Mouse (Mus musculus): ENCODE data around the gene Dennd1b. TPM values are rescaled to one million over a fixed set of nuclear protein-coding genes. Genes with fewer than 3 reads are reported as not detected.

Gene Dennd1b
- polyA plus RNA-seq, 2 experiments = 0.78 to 2.3 TPM

DNA sequence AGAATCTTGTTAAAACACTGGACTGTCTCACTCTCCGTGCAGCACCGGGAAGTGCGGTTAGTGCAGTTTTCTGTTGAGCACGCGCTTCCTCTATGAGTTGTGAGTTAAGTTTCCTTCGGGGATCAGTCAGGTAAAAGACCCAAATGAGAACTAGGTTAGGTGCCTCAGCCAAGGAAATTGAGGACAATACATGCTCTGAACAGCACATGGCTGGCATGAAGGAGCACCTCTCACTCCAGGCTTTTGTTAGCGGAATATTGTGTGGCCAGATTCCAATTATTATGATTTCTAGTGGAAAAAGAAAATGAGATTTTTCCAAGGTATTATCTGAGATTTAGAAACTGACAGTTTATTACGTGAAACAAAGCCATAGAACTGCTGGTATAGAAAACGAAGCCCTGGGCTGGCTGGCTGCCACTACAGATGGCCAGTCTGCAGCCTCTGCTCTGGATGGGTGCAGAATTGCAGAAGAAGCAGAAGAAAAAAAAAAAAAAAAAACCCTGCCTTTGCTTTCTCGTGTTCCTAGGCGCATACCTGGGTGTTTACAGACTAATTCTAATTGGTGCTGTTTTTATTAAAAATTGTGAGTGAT is 86.7 kb downstream of the Dennd1b start:
- H3K36me3 ChIP-seq (replicated peaks; ENCODE audit: control insufficient read depth, insufficient read depth, low read depth) = no peaks in the 10 kb centered on the region
- no peak overlapping the region for H3K9ac ChIP-seq (replicated peaks)
- ATAC-seq (ENCODE audit: insufficient read depth) = no peak
- H3K27ac ChIP-seq = no peak overlapping the region
- H3K9me3 ChIP-seq (ENCODE audit: control insufficient read depth, low read length) = no peaks in the 10 kb centered on the region
- no peak overlapping the region for H3K4me3 ChIP-seq (ENCODE audit: insufficient read depth in 1 of 2, low read depth in 2 of 2, low read length in 2 of 2)
- no peaks in the 10 kb centered on the region for H3K4me1 ChIP-seq (replicated peaks; ENCODE audit: control insufficient read depth in 2 of 2, insufficient read depth in 2 of 2, low read length in 1 of 2)
- H3K27me3 ChIP-seq (ENCODE audit: control insufficient read depth, insufficient read depth, low read length) = no peaks in the 10 kb centered on the region
- WGBS (ENCODE audit: insufficient replicate concordance) = 74% methylated on average over 11 of the region's 11 CpGs
- DNase-seq (ENCODE audit: low read depth in 3 of 3, low spot score in 3 of 3) = no peak
- no peak overlapping the region for H3K4me2 ChIP-seq (ENCODE audit: low read depth)
- TF ChIP-seq EP300 (IDR thresholded peaks at IDR 0.05; ENCODE audit: low read depth) = no peak
- no peak for TF ChIP-seq CTCF (IDR thresholded peaks at IDR 0.05; ENCODE audit: low read depth)

DNA sequence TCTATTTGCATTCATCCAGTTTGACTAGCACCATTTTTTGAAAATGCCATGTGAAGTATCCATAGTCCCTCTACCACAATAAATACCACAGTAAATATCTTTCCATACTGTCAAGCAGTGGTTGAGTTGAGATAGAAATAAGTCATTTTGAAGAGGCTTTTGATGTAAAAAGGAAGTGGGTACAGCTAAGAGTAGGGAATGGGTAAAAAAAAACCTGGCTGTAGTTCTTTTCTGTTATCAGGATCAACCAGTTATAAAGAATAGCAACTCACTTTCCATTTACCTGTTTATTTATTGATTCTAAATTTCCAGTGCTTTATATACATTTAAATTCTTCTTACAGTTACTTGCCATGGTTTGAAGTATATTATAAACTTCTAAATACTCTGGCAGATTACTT is 89.8 kb downstream of the Dennd1b start:
- Histone ChIP-seq H3K9me3 (ENCODE audit: control insufficient read depth, low read length) (no peaks in the 10 kb centered on the region), H3K4me1 (replicated peaks; ENCODE audit: control insufficient read depth in 2 of 2, insufficient read depth in 2 of 2, low read length in 1 of 2) (no peaks in the 10 kb centered on the region), H3K9ac (replicated peaks) (no peak overlapping the region), H3K27me3 (ENCODE audit: control insufficient read depth, insufficient read depth, low read length) (no peaks in the 10 kb centered on the region), H3K27ac (no peak overlapping the region), H3K4me2 (ENCODE audit: low read depth) (no peak overlapping the region), H3K4me3 (ENCODE audit: insufficient read depth in 1 of 2, low read depth in 2 of 2, low read length in 2 of 2) (no peak overlapping the region), H3K36me3 (replicated peaks; ENCODE audit: control insufficient read depth, insufficient read depth, low read depth) (no peaks in the 10 kb centered on the region)
- ATAC-seq (ENCODE audit: insufficient read depth) = no peak
- TF ChIP-seq CTCF (IDR thresholded peaks at IDR 0.05; ENCODE audit: low read depth) (no peak), EP300 (IDR thresholded peaks at IDR 0.05; ENCODE audit: low read depth) (no peak)
- no peak for DNase-seq (ENCODE audit: low read depth in 3 of 3, low spot score in 3 of 3)

- DNase-seq (ENCODE audit: low read depth in 3 of 3, low spot score in 3 of 3) (no peak), ATAC-seq (ENCODE audit: insufficient read depth) (no peak)
- WGBS (ENCODE audit: insufficient replicate concordance) = 77% methylated on average over 5 of the region's 5 CpGs
- no peaks in the 10 kb centered on the region for H3K36me3 ChIP-seq (replicated peaks; ENCODE audit: control insufficient read depth, insufficient read depth, low read depth)
- H3K4me1 ChIP-seq (replicated peaks; ENCODE audit: control insufficient read depth in 2 of 2, insufficient read depth in 2 of 2, low read length in 1 of 2) = no peaks in the 10 kb centered on the region
- no peak overlapping the region for H3K9ac ChIP-seq (replicated peaks)
- no peaks in the 10 kb centered on the region for H3K9me3 ChIP-seq (ENCODE audit: control insufficient read depth, low read length)
- no peak overlapping the region for H3K4me2 ChIP-seq (ENCODE audit: low read depth)
- H3K27ac ChIP-seq = no peak overlapping the region
- H3K4me3 ChIP-seq (ENCODE audit: insufficient read depth in 1 of 2, low read depth in 2 of 2, low read length in 2 of 2) = no peak overlapping the region
- no peaks in the 10 kb centered on the region for H3K27me3 ChIP-seq (ENCODE audit: control insufficient read depth, insufficient read depth, low read length)
- TF ChIP-seq CTCF (IDR thresholded peaks at IDR 0.05; ENCODE audit: low read depth) (no peak), EP300 (IDR thresholded peaks at IDR 0.05; ENCODE audit: low read depth) (no peak)
These were observed 97.1 kb downstream of the Dennd1b start for GRCm38 (mm10) chr1:139060301-139060700.

DNA sequence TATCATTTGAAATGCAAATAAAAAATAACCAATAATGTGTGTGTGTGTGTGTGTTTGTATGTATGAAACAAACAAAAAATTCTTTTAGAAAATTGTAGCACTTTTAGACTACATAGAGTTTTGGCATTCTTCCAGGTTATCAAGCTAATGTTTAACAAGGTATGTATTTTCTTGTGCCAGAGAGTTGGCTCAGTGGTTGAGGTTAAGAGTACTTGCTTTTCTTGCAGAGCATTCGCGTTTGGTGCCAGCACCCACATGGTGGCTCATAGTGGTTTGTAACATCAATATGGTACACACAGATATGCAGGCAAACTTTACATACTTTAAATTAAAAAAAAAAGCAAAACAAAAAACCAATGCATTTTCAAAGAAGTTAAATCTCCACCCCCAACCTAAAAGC is 101.5 kb downstream of the Dennd1b start:
- 81% methylated on average over 2 of the region's 2 CpGs for WGBS (ENCODE audit: insufficient replicate concordance)
- Histone ChIP-seq H3K9ac (replicated peaks) (no peak overlapping the region), H3K27ac (no peak overlapping the region), H3K4me2 (ENCODE audit: low read depth) (no peak overlapping the region), H3K36me3 (replicated peaks; ENCODE audit: control insufficient read depth, insufficient read depth, low read depth) (no peaks in the 10 kb centered on the region), H3K9me3 (ENCODE audit: control insufficient read depth, low read length) (no peaks in the 10 kb centered on the region), H3K4me3 (ENCODE audit: insufficient read depth in 1 of 2, low read depth in 2 of 2, low read length in 2 of 2) (no peak overlapping the region), H3K27me3 (ENCODE audit: control insufficient read depth, insufficient read depth, low read length) (no peaks in the 10 kb centered on the region), H3K4me1 (replicated peaks; ENCODE audit: control insufficient read depth in 2 of 2, insufficient read depth in 2 of 2, low read length in 1 of 2) (no peaks in the 10 kb centered on the region)
- TF ChIP-seq CTCF (IDR thresholded peaks at IDR 0.05; ENCODE audit: low read depth) = no peak
- TF ChIP-seq EP300 (IDR thresholded peaks at IDR 0.05; ENCODE audit: low read depth) = no peak
- ATAC-seq (ENCODE audit: insufficient read depth) (no peak), DNase-seq (ENCODE audit: low read depth in 3 of 3, low spot score in 3 of 3) (no peak)

- H3K27ac ChIP-seq = no peak overlapping the region
- TF ChIP-seq CTCF (IDR thresholded peaks at IDR 0.05; ENCODE audit: low read depth) (no peak), EP300 (IDR thresholded peaks at IDR 0.05; ENCODE audit: low read depth) (no peak)
- H3K4me1 ChIP-seq (replicated peaks; ENCODE audit: control insufficient read depth in 2 of 2, insufficient read depth in 2 of 2, low read length in 1 of 2) = no peaks in the 10 kb centered on the region
- DNase-seq (ENCODE audit: low read depth in 3 of 3, low spot score in 3 of 3) (no peak), ATAC-seq (ENCODE audit: insufficient read depth) (no peak)
- no peak overlapping the region for H3K4me2 ChIP-seq (ENCODE audit: low read depth)
- no peaks in the 10 kb centered on the region for H3K36me3 ChIP-seq (replicated peaks; ENCODE audit: control insufficient read depth, insufficient read depth, low read depth)
- no peak overlapping the region for H3K9ac ChIP-seq (replicated peaks)
- H3K9me3 ChIP-seq (ENCODE audit: control insufficient read depth, low read length) = no peaks in the 10 kb centered on the region
- WGBS (ENCODE audit: insufficient replicate concordance) = 48% methylated on average over 2 of the region's 2 CpGs
- no peak overlapping the region for H3K4me3 ChIP-seq (ENCODE audit: insufficient read depth in 1 of 2, low read depth in 2 of 2, low read length in 2 of 2)
- no peaks in the 10 kb centered on the region for H3K27me3 ChIP-seq (ENCODE audit: control insufficient read depth, insufficient read depth, low read length)
These were observed 104.0 kb downstream of the Dennd1b start for GRCm38 (mm10) chr1:139067210-139067609.

Measured in liver, embryonic 14.5 days (tissue).